Mouse (Mus musculus) kidney, postnatal 36 days (tissue): Measurements from ENCODE around the gene Timmdc1.

ENCODE experiments used
- DNase-seq, 2 experiments: peaks; one replicate each; pipeline ENCODE4 v3.0.0; 2021 to 2022; ENCODE audit warnings: mixed read lengths in 2 of 2

Timmdc1 gene

DNA sequence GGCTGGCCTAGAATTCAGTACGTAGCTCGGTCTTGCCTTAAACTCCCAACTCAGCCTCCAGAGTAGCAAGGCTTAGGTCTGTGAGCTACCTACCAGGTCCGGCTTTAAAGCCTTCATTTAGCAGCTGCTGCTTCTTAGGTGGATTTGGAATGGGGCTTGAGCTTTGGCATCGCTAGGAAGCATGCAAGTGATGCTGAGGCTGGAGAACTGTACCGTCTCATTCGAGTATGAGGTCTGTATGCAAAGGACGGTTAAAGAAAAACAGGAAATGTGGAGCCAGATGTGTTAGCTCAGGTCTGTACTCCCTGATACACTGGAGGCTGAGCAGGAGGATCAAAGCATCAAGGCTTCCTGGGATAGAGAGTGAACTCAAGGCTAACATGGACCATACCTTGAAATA, 60.3 kb downstream of the Timmdc1 start:
- DNase-seq, result no peak

DNA sequence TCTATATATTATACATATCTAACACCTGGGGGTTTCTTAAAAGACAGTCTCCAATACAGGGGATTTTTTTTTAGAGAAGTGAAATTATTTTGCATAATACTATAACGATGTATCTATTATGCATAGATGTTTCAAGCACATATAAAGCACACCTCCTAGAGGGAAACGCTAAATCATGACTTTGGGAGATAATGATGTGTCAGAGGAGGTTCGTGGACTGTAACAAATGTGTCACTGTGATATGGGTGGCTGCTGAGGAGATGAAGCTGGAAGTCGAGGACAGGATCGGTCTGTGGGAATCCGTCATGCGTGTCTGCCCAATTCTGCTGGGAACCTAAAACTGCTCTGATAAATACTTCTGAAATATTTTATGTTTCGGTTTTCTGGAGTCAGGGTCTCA, 60.7 kb downstream of the Timmdc1 start:
- no peak for DNase-seq

DNA sequence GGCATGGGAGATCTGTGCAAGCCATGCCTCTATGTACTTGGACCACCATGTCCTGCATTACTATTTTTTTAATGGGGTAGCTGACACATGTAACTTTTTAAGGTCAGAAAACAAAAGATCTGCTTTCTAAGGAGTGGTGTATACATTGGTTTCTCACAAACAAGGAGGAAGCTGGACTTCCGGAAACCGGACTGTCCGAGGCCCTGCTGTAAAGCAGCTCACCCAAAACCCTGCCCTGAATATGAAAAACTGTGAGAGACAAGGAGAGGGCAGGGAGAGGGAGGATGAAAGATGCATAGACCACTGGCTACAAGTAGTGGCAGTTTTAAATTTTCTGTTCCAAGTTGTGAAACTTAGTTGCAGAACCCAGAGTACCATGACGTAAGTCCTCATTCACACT, 62.5 kb downstream of the Timmdc1 start:
- DNase-seq, result no peak

DNA sequence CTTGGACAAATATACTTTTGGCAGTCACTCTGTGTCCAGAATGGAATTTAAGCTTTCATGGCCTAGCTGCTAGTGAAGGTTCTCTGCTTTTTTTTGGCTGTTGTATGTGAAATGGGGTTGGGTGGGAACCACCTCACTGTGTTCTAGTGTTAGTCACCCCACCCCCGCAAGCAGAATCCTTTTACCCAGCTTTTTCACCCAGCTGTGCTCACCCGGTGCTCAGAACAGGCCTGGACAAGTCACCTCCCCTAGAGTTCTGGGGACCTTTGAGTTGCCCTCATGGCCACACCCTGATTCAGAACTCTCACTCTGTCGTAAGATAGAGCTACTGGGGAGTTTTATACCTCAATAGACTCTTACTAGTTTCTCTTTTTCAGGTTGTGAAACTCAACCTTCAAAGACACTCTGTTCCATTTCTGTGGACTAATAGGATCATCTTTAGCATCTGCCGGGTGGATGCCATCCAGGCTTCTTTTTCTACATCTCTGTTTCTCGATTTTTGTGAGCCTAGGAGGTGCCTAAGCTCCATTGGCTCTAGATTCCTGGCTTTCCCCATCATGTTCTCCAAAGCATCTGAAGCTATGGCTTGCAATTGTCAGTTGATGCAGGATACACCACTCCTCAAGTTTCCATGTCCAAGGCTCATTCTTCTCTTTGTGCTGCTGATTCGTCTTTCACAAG, 63.7 kb downstream of the Timmdc1 start:
- DNase-seq, result no peak

DNA sequence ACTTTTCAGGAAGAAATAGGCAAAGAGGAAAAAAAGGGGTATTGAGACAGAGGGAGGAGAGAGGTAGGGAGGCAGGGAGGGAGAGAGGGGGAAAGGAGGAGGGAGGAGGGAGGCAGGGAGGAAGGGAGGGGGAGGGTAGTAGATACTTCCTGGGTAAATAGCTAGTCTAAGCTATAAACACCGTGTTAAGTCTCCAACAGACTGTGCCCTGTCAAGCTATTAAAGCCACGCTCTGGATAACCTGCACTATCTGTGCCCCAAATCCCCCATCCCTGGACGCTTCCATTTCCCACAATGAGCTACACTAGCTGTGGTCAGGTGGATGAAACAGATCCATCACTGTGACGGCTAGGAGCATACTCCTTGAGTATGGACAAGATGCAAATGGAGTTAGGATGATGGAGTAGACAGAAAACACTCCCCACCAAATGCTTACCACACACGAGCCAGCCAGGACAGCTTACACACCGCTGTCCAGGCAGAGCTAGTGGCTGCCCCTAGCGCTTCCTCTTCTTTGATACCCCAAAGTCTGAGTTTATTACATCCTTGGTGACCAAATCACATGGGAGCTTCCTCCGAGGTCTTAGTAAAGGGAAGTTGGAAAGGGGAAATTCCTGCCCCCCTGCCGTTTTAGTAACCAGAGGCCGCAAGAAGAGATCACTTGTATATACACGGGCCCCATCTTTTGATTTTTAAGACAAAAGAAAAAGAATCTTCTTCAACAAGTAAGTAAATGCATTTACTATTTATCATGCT, 65.5 kb downstream of the Timmdc1 start:
- DNase-seq, result no peak

DNA sequence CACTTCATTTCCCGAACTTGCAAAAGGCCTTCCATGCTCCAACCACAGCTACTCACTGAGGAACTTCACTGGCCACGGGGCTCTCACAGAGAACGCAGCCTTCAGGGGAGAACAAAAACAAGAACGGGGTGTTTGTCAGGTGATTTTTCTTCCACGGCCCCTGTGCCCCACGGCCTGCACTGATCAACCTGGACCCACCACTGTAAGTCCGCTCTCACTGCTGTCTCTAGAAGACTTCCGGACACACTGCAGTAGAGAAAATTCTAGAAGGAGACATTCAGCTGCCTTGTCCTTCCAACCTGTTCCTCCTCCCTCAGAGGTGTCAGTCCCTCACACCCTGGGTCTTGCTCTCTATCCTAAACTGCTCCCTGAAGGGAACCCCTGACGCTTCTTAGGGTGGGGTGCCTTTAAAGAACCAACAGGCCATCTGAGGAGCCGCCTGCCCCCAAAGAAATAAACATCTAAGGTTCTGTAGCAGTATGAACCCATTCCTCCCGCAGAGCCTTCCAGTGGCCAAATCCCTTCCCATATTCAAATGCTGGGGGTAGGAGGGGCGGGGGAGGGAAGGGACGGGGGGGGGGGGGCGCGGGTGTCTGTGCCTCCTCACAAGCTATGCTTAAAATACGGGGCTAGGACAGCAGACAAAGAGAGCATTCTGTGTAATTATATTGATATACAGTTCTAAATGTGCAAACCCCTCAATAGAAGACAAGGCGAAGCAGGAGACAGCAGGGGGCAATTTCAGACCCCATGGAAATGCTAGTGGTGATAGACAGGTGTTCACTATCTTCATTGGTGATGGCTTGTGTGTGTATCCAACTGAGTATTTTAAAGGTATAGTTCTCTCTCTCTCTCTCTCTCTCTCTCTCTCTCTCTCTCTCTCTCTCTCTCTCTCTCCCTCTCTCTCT, 66.7 kb downstream of the Timmdc1 start, which contains the start of gene Cd80:
Gene Cd80, plus strand, starts transcription at position 51 of the 908 bp plus-strand sequence.
- no peak for DNase-seq

DNA sequence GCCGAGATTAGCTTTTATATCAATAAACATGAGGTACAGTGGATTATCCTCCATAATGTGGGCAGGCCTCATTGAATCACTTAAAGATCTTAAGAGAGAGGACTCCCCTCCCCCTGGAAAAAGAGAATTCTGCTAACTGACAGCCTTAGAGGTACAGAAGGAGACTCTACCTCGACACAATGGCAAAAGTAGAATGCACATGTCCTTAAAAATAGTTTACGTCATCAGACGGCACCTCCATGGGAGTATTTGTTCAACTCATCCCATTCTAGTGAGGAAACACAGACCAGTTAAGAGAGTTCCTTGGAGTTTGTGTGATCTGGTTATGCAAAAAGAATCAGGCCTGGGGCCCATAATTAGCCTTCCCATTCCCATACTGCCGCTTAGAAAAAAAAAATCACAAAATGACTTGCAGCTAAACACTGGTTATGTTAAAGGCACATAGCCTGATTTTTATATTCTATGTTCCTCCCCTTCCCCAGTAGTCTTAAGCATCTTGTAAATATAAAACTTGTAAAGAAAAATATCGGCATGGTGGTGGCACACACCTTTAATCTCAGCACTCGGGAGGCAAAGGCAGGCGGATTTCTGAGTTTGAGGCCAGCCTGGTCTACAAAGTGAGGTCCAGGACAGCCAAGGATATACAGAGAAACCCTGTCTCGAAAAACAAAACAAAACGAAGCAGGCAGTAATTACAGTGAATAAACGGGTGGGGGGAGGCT, 67.8 kb downstream of the Timmdc1 start:
- no peak for DNase-seq

DNA sequence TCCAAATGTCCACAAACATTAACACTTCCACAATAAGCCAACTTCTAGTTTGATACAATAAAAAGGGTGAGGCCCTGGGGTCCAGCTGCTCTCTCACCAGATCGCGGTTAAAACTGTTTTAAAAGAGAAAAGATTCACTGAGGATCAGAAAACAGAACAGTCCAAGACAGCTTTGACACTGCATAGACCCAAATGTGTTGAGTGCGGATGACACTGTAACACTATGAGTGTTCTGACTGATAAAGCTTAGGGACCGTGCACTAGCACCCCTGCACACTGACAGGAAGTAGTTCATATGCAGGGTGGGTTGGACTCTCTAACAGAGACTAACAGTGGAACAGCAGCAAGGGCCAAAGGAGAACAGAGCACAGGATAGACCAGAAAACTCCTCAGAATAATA, 68.5 kb downstream of the Timmdc1 start:
- DNase-seq, result no peak

DNA sequence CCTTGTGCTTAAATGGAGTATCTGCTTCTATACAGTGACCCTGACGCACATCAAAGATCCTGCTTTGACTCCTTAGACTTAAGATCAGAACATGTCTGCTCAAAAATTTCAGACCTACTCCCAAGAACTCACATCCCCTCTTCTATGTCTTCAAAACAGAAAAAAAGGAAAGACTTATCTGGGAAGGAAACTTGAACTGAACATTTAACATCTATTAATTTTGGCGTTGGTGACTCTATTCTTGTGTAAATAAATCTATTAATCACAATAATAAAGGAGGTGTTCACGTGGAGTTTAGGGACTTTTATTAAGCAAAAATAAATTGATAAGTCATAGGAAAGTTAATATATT, 69.3 kb downstream of the Timmdc1 start:
- no peak for DNase-seq

DNA sequence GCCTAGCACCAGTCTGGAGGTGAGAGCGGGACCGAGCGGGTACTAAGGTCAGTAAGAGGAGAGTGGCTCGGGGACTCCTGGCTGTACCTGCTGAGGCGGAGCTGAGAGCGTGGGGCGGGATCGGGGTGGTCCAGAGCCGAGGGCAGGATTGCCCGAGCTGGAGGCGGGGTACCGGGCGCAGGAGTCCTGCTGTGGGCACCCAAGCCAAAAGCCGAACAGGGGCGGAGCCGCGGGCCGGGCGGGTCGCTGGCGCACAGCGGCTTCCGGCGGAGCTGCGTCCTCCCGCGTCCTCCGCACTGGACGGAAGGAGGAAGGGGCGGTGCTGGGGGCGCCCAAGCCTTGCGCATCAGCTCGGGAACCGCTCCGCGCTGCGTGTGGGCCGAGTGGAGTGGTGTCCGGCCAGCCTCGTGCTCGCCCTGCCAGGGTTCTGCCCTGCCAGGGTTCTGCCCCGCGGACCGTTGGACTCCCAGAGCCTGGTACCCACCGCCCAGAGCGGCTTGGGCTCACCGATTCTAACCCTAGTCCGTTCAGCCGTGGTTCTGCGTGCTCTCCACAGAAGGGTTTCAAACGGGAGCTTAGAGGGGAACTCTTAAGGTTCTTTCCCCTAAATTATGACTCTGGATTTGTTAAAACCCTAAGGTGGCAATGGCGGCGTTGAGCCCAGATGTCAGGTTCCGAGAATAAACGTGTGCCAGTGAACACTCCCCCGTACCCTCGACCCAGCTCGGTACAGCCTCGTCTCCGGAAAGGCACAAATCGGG, 69.8 kb downstream of the Timmdc1 start, which contains the start of gene Adprh:
Gene Adprh, minus strand, starts transcription at position 262 of the 761 bp plus-strand sequence.
- DNase-seq, result peak; percentile 97 to 98

DNA sequence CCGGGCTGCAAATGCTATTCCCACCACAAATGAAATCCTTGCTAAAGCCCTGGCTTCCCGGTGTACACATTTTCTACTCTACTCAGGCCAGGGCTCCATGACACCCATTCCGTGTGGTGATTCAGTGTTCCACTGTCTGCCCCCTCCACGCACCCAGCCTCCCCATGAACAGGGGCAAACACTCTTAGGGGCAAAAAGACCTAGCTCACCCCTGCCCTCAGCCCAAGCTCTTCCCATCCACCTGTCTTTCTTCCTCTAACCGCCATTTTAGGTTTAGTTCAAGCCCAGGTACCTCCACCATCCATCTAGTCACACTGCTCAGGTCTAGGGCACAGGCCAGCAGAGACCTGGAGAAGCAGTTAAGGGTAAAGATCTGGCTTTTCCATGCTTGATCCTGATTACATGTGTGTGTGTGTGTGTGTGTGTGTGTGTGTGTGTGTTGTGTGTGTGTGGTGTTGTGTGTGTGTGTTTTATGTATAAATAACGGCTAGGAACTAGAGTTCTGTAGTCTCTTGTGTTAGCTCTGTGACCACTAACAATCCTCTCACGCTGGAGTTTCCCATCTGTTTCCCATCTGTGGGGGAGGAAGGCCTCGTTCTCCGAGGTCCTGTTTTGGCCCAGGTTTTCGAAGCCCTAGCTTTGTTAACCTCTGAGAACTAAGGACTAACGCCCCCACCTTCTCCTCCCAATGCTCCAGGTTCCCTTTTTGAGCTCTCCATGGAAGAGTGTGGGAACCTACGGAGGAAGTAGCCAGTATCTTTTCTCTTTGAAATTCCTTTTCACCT, 70.8 kb downstream of the Timmdc1 start:
- DNase-seq, result no peak

DNA sequence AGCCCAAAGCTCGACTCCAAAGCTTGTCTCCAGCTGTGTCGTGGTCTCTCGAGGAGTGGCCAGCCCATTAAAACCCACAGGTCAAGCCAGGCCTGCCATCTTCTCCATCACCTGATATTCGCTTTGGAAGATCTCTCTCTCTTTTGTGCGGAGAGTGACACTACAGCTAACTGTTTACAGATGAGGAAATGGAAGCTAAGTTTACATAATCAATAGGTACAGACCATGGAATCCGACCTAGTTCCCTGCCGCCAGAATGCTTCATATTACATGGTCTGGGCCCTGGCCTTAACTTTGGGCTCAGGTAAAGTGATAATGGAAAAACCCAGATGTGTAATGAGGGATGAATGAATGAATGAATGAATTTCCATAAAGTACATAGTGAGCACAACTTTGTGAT, 71.8 kb downstream of the Timmdc1 start:
- DNase-seq, result no peak

DNA sequence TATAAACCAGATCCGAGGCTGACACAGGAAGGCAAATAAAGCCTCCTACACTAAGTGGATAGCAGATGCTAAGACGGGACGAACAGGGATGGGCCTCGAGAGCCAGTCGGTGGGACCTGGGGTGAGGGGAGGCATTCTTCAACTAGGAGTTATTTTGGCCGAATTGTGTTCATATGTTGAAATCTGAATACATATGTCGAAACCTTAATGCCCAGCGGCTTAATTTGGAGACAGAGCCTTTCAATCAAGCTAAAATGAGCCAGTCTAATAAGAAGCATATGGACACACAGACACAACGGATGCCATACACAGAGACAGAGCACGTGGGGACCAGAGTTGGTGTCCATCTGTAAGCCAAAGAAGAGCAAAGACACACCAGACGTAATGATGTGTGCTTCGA, 74.0 kb downstream of the Timmdc1 start:
- no peak for DNase-seq
